Mouse (Mus musculus) lung, adult 2 months (tissue): ENCODE data around the gene Pkd1l2.

Source experiments
- CTCF ChIP-seq: fragments of 200-500 bp; IDR thresholded peaks from 2 replicates; pipeline ENCODE4 v1.5.1; 2011; ENCODE audit warnings: mild to moderate bottlenecking, low read length, control low read depth; ENCODE audit not compliant: insufficient read depth
- POLR2A ChIP-seq: fragments of 200-500 bp; IDR thresholded peaks from 2 replicates; pipeline ENCODE4 v1.6.1; 2011; ENCODE audit warnings: low read depth, mild to moderate bottlenecking, control low read depth, low read length, borderline replicate concordance; ENCODE audit errors: extremely low read depth

- no peak for TF ChIP-seq CTCF
- TF ChIP-seq POLR2A: no peak
Observed at GRCm38 (mm10) chr8:117039843-117040242, 42.4 kb downstream of the Pkd1l2 start.
